In genomic region chr10:99244655-99245260, GRCm38 (mm10) we compare ENCODE assay signal across 21 mouse cellular contexts. TPM values are rescaled to one million over a fixed set of nuclear protein-coding genes. Genes with fewer than 3 reads are reported as not detected.
DNase-seq lines count a peak whose midpoint lies in the region; ATAC-seq and TF ChIP-seq lines count a peak whose summit lies in the region.
"Had no signal": no experiment of that assay in that cellular context is flagged by ENCODE, and none has a peak within 500 bp of the region (broad histone marks: within the 10 kb centered on the region; RNA-seq: fewer than 3 reads in every experiment).

No protein-coding gene starts in this region.

- 0 out of 2 replicates have a peak, but pooled peaks cover 3% of the 10 kb centered on the region for H3K4me1 ChIP-seq in embryonic facial prominence, embryonic 11.5 days (ENCODE audit: control insufficient read depth, insufficient read depth, low read length)
- peaks cover 37% of the 10 kb centered on the region for H3K4me1 ChIP-seq in embryonic facial prominence, embryonic 10.5 days
- peaks cover 22% of the 10 kb centered on the region for H3K4me1 ChIP-seq in lung, embryonic 14.5 days (ENCODE audit: insufficient read depth)
- peaks cover 5% of the 10 kb centered on the region for H3K4me1 ChIP-seq in cerebellum, adult 2 months (ENCODE audit: control insufficient read depth, insufficient read depth, low read length)
- H3K4me1 ChIP-seq: neural tube, embryonic 13.5 days had no signal

- H3K27me3 ChIP-seq in embryonic facial prominence, embryonic 11.5 days (ENCODE audit: control insufficient read depth, insufficient read depth, low read length) = no peaks in the 10 kb centered on the region
- H3K27me3 ChIP-seq in embryonic facial prominence, embryonic 10.5 days (replicated peaks; ENCODE audit: low read depth, poor library complexity, severe bottlenecking) = no peaks in the 10 kb centered on the region
- no peaks in the 10 kb centered on the region for H3K27me3 ChIP-seq in lung, embryonic 14.5 days (ENCODE audit: insufficient read depth, low read length)
- no peaks in the 10 kb centered on the region for H3K27me3 ChIP-seq in cerebellum, adult 2 months (ENCODE audit: control insufficient read depth, insufficient read depth, low read length)
- H3K27me3 ChIP-seq: CH12.LX; limb, embryonic 13.5 days; neural tube, embryonic 13.5 days had no signal

- no peak overlapping the region for H3K27ac ChIP-seq in embryonic facial prominence, embryonic 11.5 days (replicated peaks; ENCODE audit: low read depth, low read length)
- H3K27ac ChIP-seq in embryonic facial prominence, embryonic 10.5 days (replicated peaks) = no peak overlapping the region; the same call in 1 of the 2 replicates
- peak overlapping the region; percentile 59; the same call in 1 of the 2 replicates for H3K27ac ChIP-seq in lung, embryonic 14.5 days (ENCODE audit: low read depth)
- H3K27ac ChIP-seq in cerebellum, adult 2 months (ENCODE audit: insufficient read depth, low read length) = no peak overlapping the region
- H3K27ac ChIP-seq: hindbrain, embryonic 10.5 days; kidney, postnatal 0 days; limb, embryonic 13.5 days; liver, embryonic 14.5 days; neural tube, embryonic 13.5 days had no signal

- no peak overlapping the region for H3K4me3 ChIP-seq in embryonic facial prominence, embryonic 11.5 days (ENCODE audit: low read depth, low read length)
- no peak overlapping the region for H3K4me3 ChIP-seq in embryonic facial prominence, embryonic 10.5 days
- no peak overlapping the region for H3K4me3 ChIP-seq in lung, embryonic 14.5 days (ENCODE audit: low read depth, low read length)
- H3K4me3 ChIP-seq in cerebellum, adult 2 months (replicated peaks; ENCODE audit: insufficient read depth, low read depth, low read length) = no peak overlapping the region
- H3K4me3 ChIP-seq: erythroblast, embryonic 14.5 days; hindbrain, embryonic 10.5 days; limb, embryonic 13.5 days; neural tube, embryonic 13.5 days had no signal

- H3K4me2 ChIP-seq in embryonic facial prominence, embryonic 11.5 days (ENCODE audit: low read depth, low read length) = no peak overlapping the region
- 0 out of 2 replicates have a peak overlapping the region, but pooled peaks have one; percentile 12 for H3K4me2 ChIP-seq in lung, embryonic 14.5 days
- H3K4me2 ChIP-seq: limb, embryonic 13.5 days; midbrain, embryonic 11.5 days; neural tube, embryonic 13.5 days had no signal

- TF ChIP-seq POLR2A in cerebellum, adult 2 months (IDR thresholded peaks at IDR 0.05; ENCODE audit: borderline replicate concordance, insufficient read depth, low read length) = no peak

- TF ChIP-seq CTCF in lung, embryonic 14.5 days (IDR thresholded peaks at IDR 0.05; ENCODE audit: low read depth) = no peak
- no peak for TF ChIP-seq CTCF in cerebellum, adult 2 months (IDR thresholded peaks at IDR 0.05; ENCODE audit: borderline replicate concordance, insufficient read depth, low read depth, low read length)

- no peak overlapping the region for H3K9ac ChIP-seq in embryonic facial prominence, embryonic 11.5 days (replicated peaks; ENCODE audit: low read length)
- H3K9ac ChIP-seq in lung, embryonic 14.5 days = no peak overlapping the region
- H3K9ac ChIP-seq: limb, embryonic 13.5 days; liver, embryonic 14.5 days; neural tube, embryonic 13.5 days had no signal

- WGBS in embryonic facial prominence, embryonic 11.5 days = 37% methylated on average over 7 of the region's 7 CpGs
- WGBS in embryonic facial prominence, embryonic 10.5 days = 39% methylated on average over 7 of the region's 7 CpGs
- WGBS in lung, embryonic 14.5 days = 9% methylated on average over 7 of the region's 7 CpGs
- WGBS in cerebellum, adult 2 months = 84% methylated on average over 7 of the region's 7 CpGs

- peak; percentile 9 for DNase-seq in embryonic facial prominence, embryonic 11.5 days (ENCODE audit: low spot score)
- no peak for DNase-seq in embryonic facial prominence, embryonic 10.5 days (ENCODE audit: low spot score)
- DNase-seq in lung, embryonic 14.5 days = peak; percentile 48
- DNase-seq in lung, postnatal 4 days = no peak
- DNase-seq in CD4-positive helper T cell, adult 2 months (ENCODE audit: low read depth, low spot score) = peak; percentile 59
- DNase-seq in cerebellum, adult 2 months = no peak
- DNase-seq in neural tube, embryonic 10.5 days (ENCODE audit: extremely low spot score, low spot score) = no peak
- DNase-seq: adrenal gland, postnatal 25 days; cerebellum, adult 11 months; cerebellum, postnatal 36 days; gastrocnemius, postnatal 36 days had no signal

- no peaks in the 10 kb centered on the region for H3K36me3 ChIP-seq in embryonic facial prominence, embryonic 11.5 days (replicated peaks; ENCODE audit: control insufficient read depth, insufficient read depth, low read depth, low read length)
- H3K36me3 ChIP-seq in embryonic facial prominence, embryonic 10.5 days (replicated peaks) = no peaks in the 10 kb centered on the region
- no peaks in the 10 kb centered on the region for H3K36me3 ChIP-seq in lung, embryonic 14.5 days (ENCODE audit: insufficient read depth)
- H3K36me3 ChIP-seq: hindbrain, embryonic 10.5 days; limb, embryonic 13.5 days; neural tube, embryonic 13.5 days had no signal

- H3K9me3 ChIP-seq in embryonic facial prominence, embryonic 11.5 days (replicated peaks; ENCODE audit: control insufficient read depth, low read length) = no peaks in the 10 kb centered on the region
- no peaks in the 10 kb centered on the region for H3K9me3 ChIP-seq in embryonic facial prominence, embryonic 10.5 days
- no peaks in the 10 kb centered on the region for H3K9me3 ChIP-seq in lung, embryonic 14.5 days (ENCODE audit: low read depth, low read length)
- H3K9me3 ChIP-seq: limb, embryonic 13.5 days; neural tube, embryonic 13.5 days had no signal

- ATAC-seq in embryonic facial prominence, embryonic 11.5 days (replicated peaks; ENCODE audit: insufficient number of reproducible peaks, low FRiP score, low TSS enrichment, low read depth) = no peak
- peak; percentile 37; the same call in 1 of the 2 replicates for ATAC-seq in lung, embryonic 14.5 days (ENCODE audit: insufficient read depth)
- peak; percentile 14 for ATAC-seq in inflammation-experienced regulatory T-cells, adult 6 months
- ATAC-seq: forebrain, embryonic 14.5 days had no signal

RNA-seq across cellular contexts. Expression of gene Dusp6, which starts 18.3 kb away (rescaled TPM):
- 115 and 123 TPM in 2 replicates for polyA plus RNA-seq in embryonic facial prominence, embryonic 11.5 days (2014; fragmentation: Nextera tagmentation; extraction: Ambion mirVana)
- polyA plus RNA-seq in embryonic facial prominence, embryonic 10.5 days (2016; fragmentation: Nextera tagmentation; extraction: Ambion mirVana) = 122 and 131 TPM in 2 replicates
- 73.4 and 76.8 TPM in 2 replicates for polyA plus RNA-seq in lung, embryonic 14.5 days (2014; fragmentation: Nextera tagmentation; extraction: Ambion mirVana)
- 10 to 100 TPM; 32.8 to 52.8 (median 41.2) TPM for polyA plus RNA-seq in inflammation-experienced regulatory T-cells, adult 6 months (2017; shearing (Covaris generic))
- polyA plus RNA-seq in cerebellum, adult 2 months (2012; rRNA removed) = 20.2 and 20.5 TPM in 2 replicates

Comparison
In these comparisons a context has a peak if more than half of its experiments do, and no peak if none do; other contexts are left out.
1. DNase-seq: peak in embryonic facial prominence, embryonic 11.5 days (single experiment), lung, embryonic 14.5 days (single experiment) and CD4-positive helper T cell, adult 2 months (single experiment); none in embryonic facial prominence, embryonic 10.5 days (single experiment), lung, postnatal 4 days (0 of 2), cerebellum, adult 2 months (0 of 2) and neural tube, embryonic 10.5 days (single experiment).